Mouse (Mus musculus): ENCODE results near the gene Ranbp10. TPM values are rescaled to one million over a fixed set of nuclear protein-coding genes. Genes with fewer than 3 reads are reported as not detected.
"Not testable (repeated sequence)": the region's sequence is repeated elsewhere in the genome, so short reads cannot be mapped to it uniquely, and the experiment has no call there.

The Ranbp10 gene
- polyA plus RNA-seq, 1 experiment, result 20.4 TPM

DNA sequence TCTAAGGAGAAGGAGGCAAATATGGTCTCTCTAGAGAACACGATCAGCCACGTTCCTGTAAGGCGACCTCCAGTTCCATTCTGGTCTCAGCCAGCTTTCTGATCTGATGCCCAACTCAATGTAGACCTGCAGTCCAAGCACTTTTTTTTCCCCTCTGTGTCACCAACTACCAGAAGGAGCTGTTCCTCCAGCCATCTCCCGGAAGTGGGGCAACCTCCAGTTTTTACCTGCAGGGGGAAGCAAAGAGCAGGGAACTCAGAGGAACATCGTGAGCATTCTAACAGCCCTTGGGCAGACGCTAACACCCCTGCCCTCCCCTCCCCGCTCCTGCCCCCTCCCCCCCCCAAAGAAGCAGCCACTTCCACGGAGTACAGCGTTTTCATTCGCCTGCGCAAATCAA is 8.2 kb upstream of the Ranbp10 start:
- DNase-seq (ENCODE audit: low read depth), result no peak

DNA sequence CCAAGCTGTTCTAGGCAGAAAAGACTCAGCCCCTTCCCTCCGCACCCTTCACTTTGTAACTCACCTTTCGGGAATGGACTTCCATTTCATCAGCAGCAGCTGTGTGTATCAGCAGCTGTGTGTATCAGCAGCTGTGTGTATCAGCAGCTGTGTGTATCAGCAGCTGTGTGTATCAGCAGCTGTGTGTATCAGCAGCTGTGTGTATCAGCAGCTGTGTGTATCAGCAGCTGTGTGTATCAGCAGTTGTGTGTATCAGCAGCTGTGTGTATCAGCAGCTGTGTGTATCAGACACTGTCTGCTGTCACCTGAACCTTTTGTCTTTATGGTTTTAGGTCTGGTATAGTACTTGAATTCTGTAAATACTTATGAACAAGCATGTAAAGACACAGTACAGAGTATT is 6.6 kb upstream of the Ranbp10 start:
- DNase-seq (ENCODE audit: low read depth), result not testable (repeated sequence)

DNA sequence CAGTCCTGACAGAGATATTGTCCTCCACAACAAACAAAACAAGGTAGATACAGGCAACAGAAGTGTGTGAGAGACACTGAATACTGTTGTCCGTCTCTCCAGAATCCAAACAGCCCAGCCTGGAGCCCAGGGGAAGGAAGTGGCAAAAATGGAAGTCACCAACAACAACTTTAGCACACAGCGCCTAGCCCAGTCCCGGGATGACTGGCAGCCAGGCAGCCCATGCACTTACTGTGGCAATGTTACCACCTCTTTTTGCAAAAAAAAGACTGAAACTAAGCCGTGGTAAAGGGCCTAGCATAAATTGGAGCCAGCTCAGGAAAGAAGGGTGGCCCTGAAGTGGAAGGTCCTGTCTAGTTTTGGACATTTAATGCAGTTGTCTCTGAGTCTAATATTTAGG is 771 bp downstream of the Ranbp10 start:
- no peak for DNase-seq (ENCODE audit: low read depth)

DNA sequence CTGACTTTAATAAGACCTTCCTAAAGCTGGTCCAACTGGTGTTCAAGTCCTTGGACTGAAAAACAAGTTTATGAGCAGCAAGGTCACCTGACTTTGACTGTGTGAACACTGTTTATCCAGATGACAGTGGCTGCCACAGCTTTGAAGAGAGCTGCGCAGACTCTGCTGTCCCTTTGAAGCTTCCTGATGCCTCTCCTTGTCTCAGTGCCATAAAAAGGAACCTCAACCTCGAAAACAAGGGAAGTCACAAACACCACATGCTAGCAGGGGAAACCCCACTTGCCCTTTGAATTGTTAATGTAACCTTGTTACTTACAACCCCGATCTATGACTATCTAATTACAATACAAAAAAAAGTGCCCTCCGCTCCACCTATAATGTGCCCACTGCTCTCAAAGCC is 1.6 kb downstream of the Ranbp10 start:
- DNase-seq (ENCODE audit: low read depth), result no peak

DNA sequence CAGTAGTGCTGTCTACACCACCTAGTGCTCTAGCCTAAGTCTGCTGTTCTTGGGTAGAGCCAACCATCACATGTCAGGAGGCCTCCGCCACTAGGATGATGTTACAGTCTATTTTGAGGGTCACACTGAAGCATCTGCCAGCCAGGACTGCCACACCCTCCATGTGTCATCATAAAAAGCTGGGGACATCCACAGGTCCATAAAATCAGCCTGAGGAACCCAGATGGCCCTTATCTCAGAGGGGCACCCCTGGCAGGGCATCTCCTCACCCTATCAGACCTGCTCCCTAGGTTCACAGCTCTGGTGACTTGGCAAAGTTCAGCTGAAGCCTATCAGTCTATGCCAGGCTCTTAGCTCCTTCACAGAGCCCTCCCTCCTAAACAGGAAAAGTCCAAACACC is 6.2 kb downstream of the Ranbp10 start:
- DNase-seq (ENCODE audit: low read depth), result no peak

DNA sequence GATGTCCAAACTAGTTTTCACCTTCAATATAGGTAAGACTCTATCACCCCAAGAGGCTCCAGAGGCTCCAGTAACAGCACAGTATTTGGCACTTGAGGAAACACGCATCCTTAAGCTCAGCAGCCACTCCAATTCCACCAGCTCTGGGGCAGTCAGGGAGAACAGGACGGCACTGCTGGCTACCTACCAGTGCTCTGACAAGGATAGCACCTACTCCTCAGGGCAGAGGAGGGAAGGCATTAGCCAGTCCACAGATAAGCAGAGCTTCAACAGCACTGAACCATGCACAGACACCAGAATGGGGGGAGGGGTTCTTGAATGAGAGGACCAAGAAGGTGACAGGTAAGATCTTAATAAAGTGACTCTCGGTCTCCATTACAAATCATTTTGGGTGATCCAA is 7.5 kb downstream of the Ranbp10 start:
- DNase-seq (ENCODE audit: low read depth), result no peak

DNA sequence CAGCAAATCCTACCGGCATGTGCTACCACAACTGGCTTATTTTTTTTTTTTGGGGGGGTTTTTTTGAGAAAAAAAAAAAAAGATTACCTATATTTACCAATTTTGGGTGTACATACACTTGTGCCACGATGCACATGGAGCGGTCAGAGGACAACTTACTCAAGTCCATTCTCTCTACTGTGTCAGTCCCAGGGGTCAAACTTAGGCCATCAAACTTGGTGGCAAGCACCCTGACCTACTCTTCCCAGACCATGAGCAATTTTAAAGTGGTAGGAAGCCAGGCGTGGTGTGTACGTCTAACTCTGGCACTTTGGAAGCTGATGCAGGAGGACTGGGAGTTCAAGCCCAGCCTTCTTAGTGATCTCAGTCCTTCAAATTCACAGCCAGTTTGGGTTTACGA is 13.9 kb downstream of the Ranbp10 start:
- DNase-seq (ENCODE audit: low read depth), result no peak

DNA sequence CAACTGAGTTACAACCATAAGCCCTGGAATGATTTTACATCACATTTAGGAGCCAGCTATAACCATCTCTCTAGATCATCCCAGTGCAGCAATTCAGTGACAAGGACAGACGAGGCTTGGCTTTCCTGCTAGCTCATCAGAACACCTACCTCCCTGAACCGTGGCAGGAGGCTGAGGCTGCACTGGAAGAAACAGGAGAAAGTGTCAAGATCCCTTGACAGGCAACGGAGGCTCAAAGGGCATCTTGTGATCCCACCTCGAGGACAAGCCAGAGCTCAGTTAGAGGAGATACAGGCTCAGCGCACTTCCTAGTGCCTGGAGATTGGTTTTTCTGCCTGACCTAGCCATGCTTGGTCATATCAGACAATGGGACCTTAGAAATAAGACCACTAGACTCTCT is 14.6 kb downstream of the Ranbp10 start:
- no peak for DNase-seq (ENCODE audit: low read depth)

DNA sequence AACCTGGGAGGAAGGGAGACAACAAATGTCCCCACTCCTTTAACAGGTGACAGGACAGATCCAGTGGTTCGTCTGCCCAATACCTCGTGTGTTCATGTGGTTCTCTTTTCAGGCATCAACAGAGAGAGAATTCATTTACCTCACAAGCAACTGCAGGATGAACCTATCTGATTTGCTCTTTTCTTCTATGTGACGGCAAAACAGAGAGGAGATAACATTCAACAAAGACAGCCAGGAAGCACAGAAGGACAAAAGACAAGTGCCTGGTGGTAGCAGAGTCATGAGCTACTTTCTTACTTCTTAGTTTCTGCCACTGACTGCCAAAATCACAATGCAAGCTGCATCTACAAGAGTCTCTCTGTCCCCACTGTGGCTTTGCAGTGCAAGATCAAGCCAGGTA is 15.6 kb downstream of the Ranbp10 start:
- DNase-seq (ENCODE audit: low read depth), result no peak

DNA sequence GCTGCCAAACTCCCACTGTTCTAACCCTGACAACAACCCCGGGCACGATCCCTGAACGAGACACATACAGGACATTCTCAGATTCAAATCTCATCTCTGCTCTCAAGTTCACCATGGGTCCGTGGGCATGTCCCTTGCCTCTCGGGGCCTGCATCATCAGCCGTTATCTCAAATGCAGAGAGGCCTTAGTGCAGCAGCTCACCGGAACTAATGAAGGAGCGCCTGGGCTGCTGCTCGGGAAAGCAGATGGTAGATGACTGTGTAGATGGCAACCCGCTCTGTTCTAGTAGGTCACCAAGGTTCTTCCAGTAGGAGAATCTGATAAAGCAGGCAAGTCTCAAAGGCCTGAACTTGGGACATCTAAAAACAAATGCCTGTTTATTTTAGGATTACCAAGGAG is 16.1 kb downstream of the Ranbp10 start:
- DNase-seq (ENCODE audit: low read depth), result peak; percentile 58

DNA sequence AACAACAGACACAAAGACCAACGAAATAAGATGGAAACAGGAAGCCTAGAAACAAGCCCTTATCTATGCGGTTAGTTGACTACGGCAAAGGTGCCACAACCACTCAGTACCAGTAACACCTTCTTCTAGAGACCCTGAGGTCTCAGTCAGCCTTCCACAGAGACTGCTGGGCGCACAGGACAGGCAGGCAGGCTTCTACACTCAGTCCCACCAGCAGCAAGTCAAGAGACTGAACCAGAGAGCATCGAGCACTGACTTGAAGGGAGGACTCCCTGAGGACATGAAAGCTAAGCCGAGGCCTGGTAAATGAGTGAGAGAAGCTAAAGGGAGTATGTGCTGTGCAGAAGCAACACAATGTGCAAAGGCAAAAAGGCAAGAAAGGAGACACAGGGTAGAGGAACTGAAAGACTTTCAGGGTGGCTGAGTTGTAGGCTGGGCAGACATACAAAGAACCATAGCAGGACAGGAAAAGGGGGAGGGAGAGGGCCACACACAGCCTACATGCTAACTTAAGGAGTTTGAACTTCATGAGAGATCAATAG is 16.8 kb downstream of the Ranbp10 start:
- DNase-seq (ENCODE audit: low read depth), result no peak

DNA sequence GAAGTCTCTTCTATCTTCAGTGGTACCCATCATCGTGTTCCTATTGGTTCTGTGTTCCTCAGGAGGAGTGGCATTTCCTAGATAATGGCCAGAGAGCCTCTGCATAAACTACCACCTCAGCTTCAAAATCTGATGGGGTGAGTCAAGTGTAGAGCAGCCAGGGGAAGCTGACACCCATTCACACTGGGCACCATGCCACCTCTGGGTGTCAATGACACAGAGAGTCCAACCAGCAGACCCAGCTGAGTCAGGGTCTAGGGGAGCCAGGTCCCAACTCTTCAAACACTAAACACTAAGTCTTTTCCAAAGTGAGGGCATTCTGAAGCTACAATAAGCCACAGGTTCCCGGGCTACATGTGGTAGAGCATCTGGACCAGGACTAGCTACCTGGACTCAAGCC is 18.7 kb downstream of the Ranbp10 start:
- DNase-seq (ENCODE audit: low read depth), result no peak

DNA sequence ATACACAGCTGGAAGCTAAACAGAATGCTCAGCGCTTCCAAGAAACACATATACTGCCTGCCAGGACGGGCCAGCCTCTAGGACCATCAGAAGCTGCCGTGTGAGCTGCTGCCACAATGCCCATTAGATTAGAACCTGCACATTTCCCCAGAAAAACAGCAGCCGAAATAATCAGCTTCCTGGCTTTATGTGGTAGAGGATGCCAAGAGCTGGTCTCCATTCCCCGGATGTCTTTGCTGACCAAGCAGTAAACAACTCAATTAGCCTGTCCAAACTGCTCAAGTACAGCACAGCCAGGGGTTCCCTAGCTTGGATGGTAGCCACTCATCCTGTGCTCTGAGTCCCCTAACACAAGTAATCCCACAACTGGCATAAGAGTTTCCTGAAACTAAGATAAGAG is 19.4 kb downstream of the Ranbp10 start:
- no peak for DNase-seq (ENCODE audit: low read depth)

DNA sequence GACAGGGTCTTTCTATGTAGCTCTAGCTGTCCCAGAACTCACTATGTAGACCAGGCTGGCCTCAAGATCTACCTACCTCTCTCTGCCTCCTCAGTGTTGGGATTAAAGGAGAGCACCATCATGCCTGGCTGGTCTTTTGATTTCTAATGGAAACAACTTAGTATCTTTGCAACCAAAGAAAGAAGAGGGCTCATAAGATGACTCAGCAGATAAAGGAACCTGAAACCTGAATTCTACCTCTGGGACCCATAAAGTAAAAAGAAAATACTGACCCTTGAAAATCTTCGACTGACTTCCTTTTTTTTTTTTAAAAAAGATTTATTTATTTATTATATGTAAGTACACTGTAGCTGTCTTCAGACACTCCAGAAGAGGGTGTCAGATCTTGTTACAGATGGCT is 21.2 kb downstream of the Ranbp10 start:
- no peak for DNase-seq (ENCODE audit: low read depth)

DNA sequence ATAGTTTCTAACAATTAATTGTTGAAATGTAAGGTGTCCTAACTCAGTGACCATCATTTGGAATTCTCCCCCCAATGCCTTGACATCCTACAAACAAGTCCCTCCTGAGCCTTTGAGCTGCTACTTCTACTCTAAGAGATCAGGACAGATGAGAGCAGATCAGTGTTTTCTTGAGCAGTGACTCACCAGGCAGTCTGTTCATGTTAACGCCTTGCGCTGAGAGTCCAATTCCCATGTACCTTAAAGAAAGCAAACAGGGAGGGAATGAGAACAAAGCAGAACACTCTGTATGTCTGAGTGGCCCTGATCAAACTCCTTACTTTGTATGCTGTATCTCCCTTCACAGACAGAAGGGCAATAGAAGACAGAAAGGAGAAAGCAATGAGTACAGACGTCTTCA is 21.8 kb downstream of the Ranbp10 start:
- no peak for DNase-seq (ENCODE audit: low read depth)

DNA sequence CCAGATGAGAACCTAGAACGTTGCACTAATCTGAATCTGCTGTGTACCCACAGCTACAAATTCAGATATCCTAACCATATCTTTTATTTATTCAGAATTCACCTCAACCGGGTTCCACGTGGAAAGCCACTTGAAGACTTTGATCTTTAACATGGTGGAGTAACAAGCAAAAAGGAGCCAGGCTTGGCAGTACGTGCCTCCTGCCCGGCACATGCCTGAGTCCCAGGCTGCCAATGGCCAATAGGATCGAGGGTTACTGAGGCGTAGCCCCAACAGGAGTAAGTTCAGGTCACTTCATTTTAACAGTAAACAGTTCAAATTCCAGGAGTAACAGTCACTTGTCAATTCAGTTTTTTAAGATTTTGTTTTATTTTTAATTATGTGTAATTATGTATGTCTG is 22.4 kb downstream of the Ranbp10 start:
- DNase-seq (ENCODE audit: low read depth), result no peak

DNA sequence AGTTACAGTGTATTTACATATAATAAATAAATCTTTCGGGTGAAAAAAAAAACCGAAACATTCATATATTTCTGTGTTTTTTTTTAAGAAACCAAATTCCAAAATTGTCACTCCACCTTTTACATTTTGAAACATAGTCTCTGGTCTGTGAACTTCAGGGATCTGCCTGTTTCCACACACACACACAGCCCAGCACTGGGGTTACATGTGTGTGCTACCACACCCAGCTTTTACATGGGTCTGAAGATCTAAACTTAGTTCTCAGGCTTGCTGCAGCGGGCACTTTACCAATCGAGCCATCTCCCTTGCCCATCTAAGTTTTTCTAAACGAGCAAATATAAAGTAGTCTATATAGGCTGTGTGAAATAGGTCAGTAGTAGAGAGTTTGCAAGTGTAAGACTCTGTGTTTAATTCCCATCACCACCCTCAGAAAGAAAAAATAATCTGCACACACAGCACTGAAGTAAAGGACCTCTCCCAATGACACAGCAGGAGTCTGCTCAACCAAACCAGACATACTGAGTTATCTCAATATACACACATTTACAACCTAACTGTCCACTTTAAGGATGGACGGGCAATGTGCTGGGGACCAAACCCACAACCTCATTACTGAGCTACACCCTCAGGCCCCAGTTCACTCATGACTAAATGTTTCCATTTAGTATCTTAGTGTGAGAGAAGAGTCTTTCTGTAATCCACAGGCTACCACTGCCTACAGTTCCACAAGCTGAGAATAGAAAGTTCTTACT is 25.8 kb downstream of the Ranbp10 start:
- DNase-seq (ENCODE audit: low read depth), result no peak

DNA sequence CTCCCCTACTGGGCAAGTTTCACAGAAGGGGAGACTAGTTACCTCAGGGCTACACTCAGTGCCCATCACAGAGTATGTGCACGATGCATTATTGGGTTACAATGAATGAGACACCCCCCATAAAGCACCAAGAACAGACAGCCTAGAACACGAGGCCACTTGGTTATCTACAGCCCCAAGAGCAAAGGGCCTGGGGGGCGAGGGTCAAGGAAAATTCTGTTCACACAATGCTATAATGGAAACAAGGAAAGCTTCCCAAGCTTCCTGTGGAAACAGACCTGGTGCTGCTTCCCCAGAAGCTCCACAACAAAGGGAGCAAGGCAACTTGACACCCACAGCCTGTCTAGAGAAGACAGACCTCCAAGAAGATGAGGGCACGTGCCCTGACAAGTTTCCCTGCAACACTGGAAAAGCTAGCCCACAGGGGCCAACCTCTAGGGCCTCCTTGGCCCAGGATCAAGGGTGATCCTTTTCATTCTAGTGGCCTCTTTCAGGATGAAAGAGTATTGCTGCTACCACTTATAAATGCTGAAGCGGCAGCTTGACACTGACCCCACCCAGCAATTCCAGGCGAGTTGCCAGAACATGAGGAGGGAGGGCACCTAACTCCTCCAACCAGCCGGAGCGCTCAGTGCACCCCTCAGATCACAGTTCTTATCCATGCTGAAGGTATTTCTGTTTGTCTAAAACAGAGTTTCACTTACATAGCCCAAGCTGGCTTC is 27.9 kb downstream of the Ranbp10 start:
- no peak for DNase-seq (ENCODE audit: low read depth)

DNA sequence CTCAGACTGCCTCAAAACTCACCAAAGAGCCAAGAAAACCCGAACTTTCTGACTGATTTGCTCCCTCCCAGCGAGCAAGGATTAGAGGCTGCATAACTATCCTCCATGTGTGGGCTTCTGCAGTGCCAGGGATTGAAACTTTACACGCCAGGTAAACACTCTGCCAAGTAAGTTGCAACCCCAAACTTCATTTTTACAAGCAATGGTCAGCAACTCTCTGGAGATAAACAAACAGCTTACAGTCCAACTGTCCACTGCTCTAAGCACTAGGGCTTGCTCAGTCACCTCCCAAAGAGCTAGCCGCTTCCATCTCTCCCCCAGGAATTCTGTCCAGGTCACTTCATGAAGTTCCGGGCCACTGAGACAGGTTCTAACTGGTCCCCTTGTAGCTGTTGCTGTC is 28.7 kb downstream of the Ranbp10 start:
- no peak for DNase-seq (ENCODE audit: low read depth)

DNA sequence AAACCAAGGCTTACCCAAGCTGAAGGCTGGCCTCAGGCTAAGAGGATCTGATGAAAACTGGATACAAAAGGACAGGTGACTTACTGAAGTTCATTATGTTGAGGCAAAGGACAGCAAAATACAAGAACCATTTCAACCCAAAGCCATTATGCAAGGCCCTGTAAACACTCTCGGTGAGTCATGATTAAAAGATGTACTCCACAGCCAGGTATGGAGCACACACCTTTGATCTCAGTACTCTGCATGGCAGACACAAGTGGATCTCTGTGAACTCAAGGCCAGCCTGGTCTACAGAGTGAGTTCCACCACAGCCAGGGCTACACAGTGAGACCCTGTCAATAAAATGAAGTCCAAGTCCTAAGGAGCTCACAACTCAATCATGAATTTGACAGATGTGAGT is 31.4 kb downstream of the Ranbp10 start:
- no peak for DNase-seq (ENCODE audit: low read depth)

DNA sequence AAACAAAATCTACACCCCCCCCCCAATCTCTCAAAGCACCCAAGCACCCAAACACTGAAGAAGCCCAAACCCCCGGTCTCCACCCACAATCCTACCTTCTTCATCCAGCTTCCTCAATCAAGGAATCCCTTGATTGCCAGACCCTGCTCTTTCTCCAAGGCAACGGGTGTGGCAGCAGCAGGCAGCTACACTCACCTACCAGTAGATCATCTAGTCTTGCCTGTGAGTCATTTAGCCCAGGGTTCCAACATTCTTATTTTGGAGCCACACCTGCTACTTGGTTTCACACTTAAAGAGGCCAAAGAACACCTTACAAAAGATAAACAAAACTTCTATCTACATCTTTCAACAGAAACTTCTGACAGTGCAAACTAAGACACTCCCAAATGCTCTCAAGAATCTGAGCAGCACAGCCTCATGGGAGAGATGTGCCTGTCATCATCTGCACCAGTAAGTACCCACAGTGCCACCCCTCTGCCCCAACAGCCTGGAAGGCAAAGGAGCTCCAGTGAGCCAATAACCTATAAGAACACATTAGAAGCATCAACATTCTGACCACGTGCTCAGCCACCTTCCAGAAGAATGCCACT is 33.0 kb downstream of the Ranbp10 start:
- DNase-seq (ENCODE audit: low read depth), result no peak

DNA sequence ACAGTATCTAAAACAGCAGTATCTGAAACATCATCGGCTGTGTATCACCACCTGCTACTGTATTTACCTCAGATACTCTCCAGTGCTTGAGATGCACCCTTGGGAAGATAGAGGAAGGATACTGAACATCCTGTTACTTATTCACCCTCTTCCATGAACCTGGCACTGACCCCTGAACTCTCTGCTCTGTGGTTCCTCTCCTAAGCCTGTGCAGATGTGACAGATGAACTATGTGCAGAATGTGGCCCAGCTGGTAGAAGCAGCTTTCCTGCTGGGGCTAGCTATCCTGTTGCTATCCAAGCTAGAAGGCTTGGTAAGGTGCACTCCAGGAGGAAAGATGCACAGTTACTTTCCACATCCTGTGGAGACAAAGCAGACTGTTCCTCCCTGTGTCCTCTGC is 33.8 kb downstream of the Ranbp10 start:
- DNase-seq (ENCODE audit: low read depth), result no peak

DNA sequence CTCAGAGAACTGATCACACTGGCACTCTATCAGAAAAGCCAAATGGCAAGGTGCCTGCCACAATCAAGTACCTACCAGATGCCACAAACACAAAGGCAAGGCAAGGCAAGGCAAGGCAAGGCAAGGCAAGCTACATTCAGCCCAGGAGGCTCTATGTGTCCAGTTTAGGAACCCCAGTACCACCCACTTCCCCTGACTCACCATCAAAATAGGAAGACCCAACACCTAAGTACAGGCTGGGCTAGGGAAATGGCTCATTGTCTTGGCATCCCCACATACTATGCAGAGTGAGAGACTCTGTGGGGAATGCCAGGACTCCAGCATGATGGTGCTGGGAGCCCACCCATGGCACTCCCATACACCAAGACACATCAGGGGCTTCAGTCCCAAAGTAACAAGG is 37.5 kb downstream of the Ranbp10 start:
- no peak for DNase-seq (ENCODE audit: low read depth)
